Mouse (Mus musculus) lung, adult 2 months (tissue): ENCODE results near the gene Vax2.

Source experiments
- CTCF ChIP-seq: fragments of 200-500 bp; IDR thresholded peaks from 2 replicates; pipeline ENCODE4 v1.5.1; 2011; ENCODE audit warnings: mild to moderate bottlenecking, low read length, control low read depth; ENCODE audit not compliant: insufficient read depth
- POLR2A ChIP-seq: fragments of 200-500 bp; IDR thresholded peaks from 2 replicates; pipeline ENCODE4 v1.6.1; 2011; ENCODE audit warnings: low read depth, mild to moderate bottlenecking, control low read depth, low read length, borderline replicate concordance; ENCODE audit errors: extremely low read depth

- peak; percentile 83 for TF ChIP-seq CTCF
- no peak for TF ChIP-seq POLR2A
Observed at GRCm38 (mm10) chr6:83731128-83731527, 20.1 kb downstream of the Vax2 start.
